Mouse (Mus musculus) skeletal muscle tissue, adult 2 months (tissue): Measurements from ENCODE around the gene Olfr1264.

Experiments used
- DNase-seq: peaks from one replicate; pipeline ENCODE4 v3.0.0-alpha.2; 2012; ENCODE audit warnings: low read depth, low spot score

The Olfr1264 gene

GRCm38 (mm10) chr2:90025477-90025876, at the start of gene Olfr1264:
Gene Olfr1264 (minus strand): TSS chr2:90025577.
- DNase-seq: no peak

DNA sequence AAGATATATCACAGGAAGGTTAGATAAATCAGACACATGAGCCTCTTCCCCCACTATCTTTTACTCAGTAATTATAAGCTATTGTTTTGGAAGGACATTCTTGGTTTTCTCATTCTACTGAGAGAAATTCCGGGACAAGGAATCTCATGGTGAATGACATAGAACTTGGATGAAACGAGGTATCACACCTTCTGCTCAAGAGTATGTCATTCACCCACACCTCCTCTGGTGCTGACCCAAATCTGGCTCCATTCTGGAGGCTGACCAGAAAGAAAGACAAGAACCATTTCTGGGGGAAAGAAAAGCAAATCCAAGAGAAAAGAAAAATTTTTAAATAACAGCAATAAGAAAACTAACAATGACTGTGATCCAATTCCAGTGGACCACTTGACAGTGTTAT, 44.7 kb upstream of the Olfr1264 start:
- no peak for DNase-seq

- DNase-seq: no peak
Measured at GRCm38 (mm10) chr2:90063494-90063893, 38.1 kb upstream of the Olfr1264 start, which contains the start of gene Olfr140. Gene Olfr140 (minus strand): TSS chr2:90063594.

DNA sequence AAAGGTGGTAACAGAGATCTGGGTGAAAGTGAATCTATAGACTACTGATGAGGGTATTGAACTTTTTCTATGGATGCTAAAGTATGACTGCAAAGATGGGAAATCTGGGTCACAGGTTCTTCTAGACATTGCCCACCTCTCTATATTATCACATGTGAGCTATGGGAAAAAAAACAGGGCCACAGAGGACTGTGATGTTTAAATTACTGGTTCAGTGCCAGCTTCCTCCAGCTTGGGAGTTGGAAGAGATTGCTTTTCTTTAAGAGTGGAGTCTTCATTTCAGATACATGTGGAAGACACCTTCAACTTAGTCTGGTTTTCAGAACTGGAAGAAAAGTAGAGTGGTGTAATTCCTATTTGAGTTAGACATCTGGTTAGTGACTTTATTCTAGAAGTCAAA, 9.7 kb upstream of the Olfr1264 start, which contains the start of gene Olfr1265:
Olfr1265 (plus strand) TSS at position 301 of the 400 bp plus-strand sequence.
- DNase-seq: no peak

DNA sequence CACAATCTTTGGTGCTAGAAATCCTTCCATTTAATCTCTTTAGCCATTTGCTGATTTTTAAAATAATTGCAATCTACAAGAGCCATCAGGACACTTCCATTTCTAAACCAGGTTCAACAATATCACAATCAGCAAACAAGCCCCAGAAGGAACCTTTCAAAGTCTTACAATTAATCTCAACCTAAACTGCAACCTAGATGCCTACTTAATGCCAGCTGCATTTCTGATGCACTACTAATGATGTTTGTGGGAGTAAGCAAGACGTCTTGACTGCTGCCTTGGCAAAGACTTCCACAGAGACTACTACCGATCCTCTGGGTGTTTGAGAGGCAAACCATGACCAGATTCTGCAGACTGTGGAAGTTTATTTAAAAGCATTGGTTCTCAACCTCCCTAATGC, 13.5 kb downstream of the Olfr1264 start, which contains the start of gene Olfr1263:
Olfr1263 (plus strand) TSS at position 301 of the 400 bp plus-strand sequence.
- no peak for DNase-seq

DNA sequence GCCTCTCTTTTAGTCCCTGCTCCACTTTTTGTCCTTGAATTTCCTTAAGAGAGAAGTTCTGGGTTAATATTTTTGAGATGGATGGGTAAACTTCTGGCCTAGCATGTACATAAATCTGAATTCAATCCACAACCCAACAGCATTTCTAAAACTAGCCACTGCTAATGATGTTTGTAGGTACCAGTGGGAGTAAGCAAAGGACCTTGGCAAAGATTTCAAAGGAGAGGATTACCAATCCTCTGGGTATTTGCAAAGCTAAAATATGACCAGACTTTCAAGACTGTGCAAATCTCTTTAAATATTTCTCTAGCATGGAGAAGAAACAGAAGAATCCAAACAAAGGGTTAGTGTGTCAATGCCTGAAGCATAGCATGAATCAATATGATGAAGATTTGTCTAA, 25.5 kb downstream of the Olfr1264 start, which contains the start of gene Olfr1262:
Olfr1262 (plus strand) TSS at position 301 of the 400 bp plus-strand sequence.
- DNase-seq: no peak

DNA sequence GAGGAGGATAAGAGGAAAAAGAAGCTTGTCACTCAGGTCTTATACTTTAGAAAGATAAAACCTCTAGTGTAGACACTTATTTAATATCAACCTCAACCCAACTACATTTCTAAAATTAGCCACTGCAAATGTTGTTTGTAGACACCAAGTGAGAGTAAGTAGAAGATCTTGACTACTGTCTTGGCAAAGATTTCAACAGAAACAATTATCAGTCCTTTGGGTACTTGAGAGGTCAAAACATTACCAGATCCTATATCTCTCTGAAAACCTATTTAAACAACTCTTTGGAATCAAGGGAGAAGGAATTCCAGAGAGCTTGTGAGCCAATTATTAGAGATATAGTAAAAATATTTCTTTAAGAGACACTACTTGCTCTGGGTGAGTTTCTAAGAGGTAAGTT, 34.5 kb downstream of the Olfr1264 start, which contains the start of gene Olfr1261:
Olfr1261 (plus strand) TSS at position 301 of the 400 bp plus-strand sequence.
- no peak for DNase-seq

GRCm38 (mm10) chr2:89977709-89978108, 47.7 kb downstream of the Olfr1264 start:
- DNase-seq: no peak

GRCm38 (mm10) chr2:89974184-89974583, 51.2 kb downstream of the Olfr1264 start, which contains the start of gene Olfr1260:
Gene Olfr1260 (plus strand): TSS chr2:89974340.
- DNase-seq: no peak
